In the genomic region with DNA sequence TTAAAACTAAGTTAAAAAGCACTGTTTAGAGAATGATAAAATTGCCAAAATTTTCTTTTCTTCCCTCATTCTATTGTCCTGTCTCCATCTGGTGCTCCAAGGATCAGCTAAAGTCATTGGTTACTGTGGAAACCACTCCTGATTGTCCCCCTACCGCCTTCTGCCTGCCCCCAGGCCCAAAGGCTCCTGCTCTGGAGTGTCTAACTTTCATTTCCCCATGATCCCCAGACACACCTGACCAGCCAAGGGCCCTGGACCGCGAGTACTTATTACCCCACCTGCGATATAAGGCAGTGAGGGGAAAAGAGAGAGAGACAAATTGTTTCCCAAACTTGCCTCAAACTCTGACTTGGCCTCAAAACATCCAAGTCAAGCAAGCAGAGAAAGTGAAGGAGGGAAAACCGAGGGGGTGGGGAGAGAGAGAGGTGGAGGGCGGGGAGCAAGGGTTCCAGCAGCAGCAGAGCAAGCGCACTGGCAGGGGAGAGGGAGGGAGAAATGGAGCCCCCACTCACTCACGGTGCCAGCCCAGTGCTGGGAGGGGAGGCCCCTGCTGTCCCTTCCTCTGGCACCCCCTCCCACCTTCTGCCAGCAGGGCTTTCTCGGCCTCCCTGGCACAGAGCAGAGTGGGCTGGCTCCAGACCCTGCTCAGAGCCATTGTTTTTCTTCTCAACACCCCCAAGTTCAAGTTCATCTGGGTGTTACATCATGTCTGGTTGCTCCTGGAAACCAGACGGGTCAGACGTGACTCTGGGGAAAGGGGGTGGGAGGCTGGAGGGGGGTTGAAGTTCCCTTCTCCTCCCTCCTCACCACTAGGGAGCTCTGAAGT, we compare ENCODE assay signal across 8 mouse cellular contexts. TPM values are rescaled to one million over a fixed set of nuclear protein-coding genes. Genes with fewer than 3 reads are reported as not detected.
A peak's percentile ranks its signal among the peaks of the same experiment; 100 is the strongest.
DNase-seq lines count a peak whose midpoint lies in the region; ATAC-seq and TF ChIP-seq lines count a peak whose summit lies in the region.

No protein-coding gene starts in this region.

- peak; percentile 63 for DNase-seq in cerebellum, adult 9-11 months
- no peak for DNase-seq in cerebellum, postnatal 25 days
- peak; percentile 45 for DNase-seq in ES-CJ7 (ENCODE audit: low read depth, low spot score)
- peak; percentile 83 for DNase-seq in forebrain, postnatal 0 days
- no peak for DNase-seq in c-Kit-positive CD71-positive TER-119-positive erythroid progenitor cells, embryonic 14.5 days (ENCODE audit: low spot score)

- no peak overlapping the region for H3K4me2 ChIP-seq in forebrain, postnatal 0 days (ENCODE audit: low read depth)
- H3K4me2 ChIP-seq in hindbrain, embryonic 15.5 days: no peak overlapping the region

- no peak overlapping the region; the same call in 1 of the 2 replicates for H3K9ac ChIP-seq in forebrain, postnatal 0 days
- no peak overlapping the region for H3K9ac ChIP-seq in hindbrain, embryonic 15.5 days

- peaks cover 17% of the 10 kb centered on the region for H3K4me1 ChIP-seq in forebrain, postnatal 0 days (ENCODE audit: insufficient read depth)
- peaks cover 74% of the 10 kb centered on the region for H3K4me1 ChIP-seq in hindbrain, embryonic 15.5 days (replicated peaks)

- ATAC-seq in forebrain, postnatal 0 days: peak; percentile 76
- peak; percentile 83 for ATAC-seq in hindbrain, embryonic 15.5 days (ENCODE audit: low FRiP score, low read depth)
- ATAC-seq in megakaryocyte progenitor cell, adult 5-6 weeks (replicated peaks; ENCODE audit: poor library complexity): 0 out of 2 replicates have a peak, but pooled peaks have one; percentile 12
- no peak for ATAC-seq in erythroblast, adult 5-6 weeks (replicated peaks; ENCODE audit: low FRiP score, poor library complexity, severe bottlenecking)

- 0 out of 2 replicates have a peak, but pooled peaks cover 8% of the 10 kb centered on the region for H3K27me3 ChIP-seq in forebrain, postnatal 0 days (ENCODE audit: insufficient read depth, low read length)
- H3K27me3 ChIP-seq in hindbrain, embryonic 15.5 days: peaks cover 14% of the 10 kb centered on the region

- H3K4me3 ChIP-seq in forebrain, postnatal 0 days (ENCODE audit: low read depth, low read length): no peak overlapping the region
- H3K4me3 ChIP-seq in hindbrain, embryonic 15.5 days: no peak overlapping the region

- H3K27ac ChIP-seq in forebrain, postnatal 0 days (ENCODE audit: low read depth, low read length): peak overlapping the region; percentile 77
- peak overlapping the region; percentile 84 for H3K27ac ChIP-seq in hindbrain, embryonic 15.5 days (replicated peaks)

- no peaks in the 10 kb centered on the region for H3K9me3 ChIP-seq in forebrain, postnatal 0 days (ENCODE audit: low read length)
- no peaks in the 10 kb centered on the region for H3K9me3 ChIP-seq in hindbrain, embryonic 15.5 days

- peaks cover 30% of the 10 kb centered on the region for H3K36me3 ChIP-seq in forebrain, postnatal 0 days (ENCODE audit: insufficient read depth)
- no peaks in the 10 kb centered on the region for H3K36me3 ChIP-seq in hindbrain, embryonic 15.5 days

- TF ChIP-seq CTCF in forebrain, postnatal 0 days (IDR thresholded peaks at IDR 0.05; ENCODE audit: low read depth): no peak; the same call in 1 of the 2 replicates

- WGBS in forebrain, postnatal 0 days: 10% methylated on average over 11 of the region's 11 CpGs
- 13% methylated on average over 10 of the region's 11 CpGs for WGBS in hindbrain, embryonic 15.5 days

RNA-seq across cellular contexts. Expression of gene G430095P16Rik, which starts 10.7 kb away (rescaled TPM):
- total RNA-seq in forebrain, postnatal 0 days (2014; rRNA removed): not detected in 2 replicates
- 0.56 and 1.0 TPM in 2 replicates for polyA plus RNA-seq in forebrain, postnatal 0 days (2015; fragmentation: Nextera tagmentation; extraction: Ambion mirVana)
- polyA plus RNA-seq in hindbrain, embryonic 15.5 days (2015; fragmentation: Nextera tagmentation; extraction: Ambion mirVana): 1.2 and 1.7 TPM in 2 replicates
- total RNA-seq in megakaryocyte progenitor cell, adult 5-6 weeks (2015): 12.2 and 15.2 TPM in 2 replicates
- total RNA-seq in megakaryocyte progenitor cell, adult 5-6 weeks (2017): 3.7 and 8.5 TPM in 2 replicates
- total RNA-seq in erythroblast, adult 5-6 weeks (2015; ENCODE audit: low replicate concordance): 7.9 and 18.1 TPM in 2 replicates
- total RNA-seq in erythroblast, adult 5-6 weeks (2017; ENCODE audit: low replicate concordance): 3.6 and 12.9 TPM in 2 replicates

RNA-seq across cellular contexts. Expression of gene Lyl1, which starts 10.9 kb away (rescaled TPM):
- total RNA-seq in forebrain, postnatal 0 days (2014; rRNA removed): 2.2 and 2.7 TPM in 2 replicates
- polyA plus RNA-seq in forebrain, postnatal 0 days (2015; fragmentation: Nextera tagmentation; extraction: Ambion mirVana): 2.4 and 2.5 TPM in 2 replicates
- 3.1 and 3.6 TPM in 2 replicates for polyA plus RNA-seq in hindbrain, embryonic 15.5 days (2015; fragmentation: Nextera tagmentation; extraction: Ambion mirVana)
- 56.3 and 72.0 TPM in 2 replicates for total RNA-seq in megakaryocyte progenitor cell, adult 5-6 weeks (2015)
- 58.0 and 65.6 TPM in 2 replicates for total RNA-seq in megakaryocyte progenitor cell, adult 5-6 weeks (2017)
- 37.4 and 40.3 TPM in 2 replicates for total RNA-seq in erythroblast, adult 5-6 weeks (2015; ENCODE audit: low replicate concordance)
- 43.1 and 44.2 TPM in 2 replicates for total RNA-seq in erythroblast, adult 5-6 weeks (2017; ENCODE audit: low replicate concordance)

RNA-seq across cellular contexts. Expression of gene Nacc1, which starts 24.5 kb away (rescaled TPM):
- 65.9 and 78.2 TPM in 2 replicates for total RNA-seq in forebrain, postnatal 0 days (2014; rRNA removed)
- 14.6 and 14.7 TPM in 2 replicates for polyA plus RNA-seq in forebrain, postnatal 0 days (2015; fragmentation: Nextera tagmentation; extraction: Ambion mirVana)
- 13.6 and 16.1 TPM in 2 replicates for polyA plus RNA-seq in hindbrain, embryonic 15.5 days (2015; fragmentation: Nextera tagmentation; extraction: Ambion mirVana)
- total RNA-seq in megakaryocyte progenitor cell, adult 5-6 weeks (2015): 71.6 and 77.1 TPM in 2 replicates
- 50.9 and 53.5 TPM in 2 replicates for total RNA-seq in megakaryocyte progenitor cell, adult 5-6 weeks (2017)
- 12.7 and 19.9 TPM in 2 replicates for total RNA-seq in erythroblast, adult 5-6 weeks (2015; ENCODE audit: low replicate concordance)
- 8.2 and 13.1 TPM in 2 replicates for total RNA-seq in erythroblast, adult 5-6 weeks (2017; ENCODE audit: low replicate concordance)

RNA-seq across cellular contexts. Expression of gene Trmt1, which starts 26.0 kb away (rescaled TPM):
- 89.5 and 94.8 TPM in 2 replicates for total RNA-seq in forebrain, postnatal 0 days (2014; rRNA removed)
- 59.8 and 67.5 TPM in 2 replicates for polyA plus RNA-seq in forebrain, postnatal 0 days (2015; fragmentation: Nextera tagmentation; extraction: Ambion mirVana)
- 62.5 and 65.9 TPM in 2 replicates for polyA plus RNA-seq in hindbrain, embryonic 15.5 days (2015; fragmentation: Nextera tagmentation; extraction: Ambion mirVana)
- total RNA-seq in megakaryocyte progenitor cell, adult 5-6 weeks (2015): 56.0 and 64.4 TPM in 2 replicates
- total RNA-seq in megakaryocyte progenitor cell, adult 5-6 weeks (2017): 82.2 and 84.4 TPM in 2 replicates
- total RNA-seq in erythroblast, adult 5-6 weeks (2015; ENCODE audit: low replicate concordance): 9.8 and 16.9 TPM in 2 replicates
- total RNA-seq in erythroblast, adult 5-6 weeks (2017; ENCODE audit: low replicate concordance): 18.3 and 21.5 TPM in 2 replicates

RNA-seq across cellular contexts. Expression of gene Ier2, which starts 49.5 kb away (rescaled TPM):
- total RNA-seq in forebrain, postnatal 0 days (2014; rRNA removed): 4.8 and 8.5 TPM in 2 replicates
- polyA plus RNA-seq in forebrain, postnatal 0 days (2015; fragmentation: Nextera tagmentation; extraction: Ambion mirVana): 19.3 and 22.7 TPM in 2 replicates
- 18.8 and 24.5 TPM in 2 replicates for polyA plus RNA-seq in hindbrain, embryonic 15.5 days (2015; fragmentation: Nextera tagmentation; extraction: Ambion mirVana)
- 43.5 and 61.9 TPM in 2 replicates for total RNA-seq in megakaryocyte progenitor cell, adult 5-6 weeks (2015)
- total RNA-seq in megakaryocyte progenitor cell, adult 5-6 weeks (2017): 34.4 and 49.8 TPM in 2 replicates
- 17.8 and 22.9 TPM in 2 replicates for total RNA-seq in erythroblast, adult 5-6 weeks (2015; ENCODE audit: low replicate concordance)
- total RNA-seq in erythroblast, adult 5-6 weeks (2017; ENCODE audit: low replicate concordance): 9.2 and 14.8 TPM in 2 replicates

Comparison
In these comparisons a context has a peak if more than half of its experiments do, and no peak if none do; other contexts are left out.
1. DNase-seq: peak in cerebellum, adult 9-11 months (single experiment), ES-CJ7 (single experiment) and forebrain, postnatal 0 days (single experiment); none in cerebellum, postnatal 25 days (0 of 2) and c-Kit-positive CD71-positive TER-119-positive erythroid progenitor cells, embryonic 14.5 days (single experiment).
2. RNA of gene Lyl1, which starts 10.9 kb away (total RNA-seq): 56.3 to 72.0 TPM in megakaryocyte progenitor cell, adult 5-6 weeks and 37.4 to 44.2 TPM in erythroblast, adult 5-6 weeks; 2.2 to 2.7 TPM in forebrain, postnatal 0 days; every median in the first group is over 10 times any median in the second.